Mouse (Mus musculus): ENCODE results near the gene Csn1s2a. TPM values are rescaled to one million over a fixed set of nuclear protein-coding genes. Genes with fewer than 3 reads are reported as not detected.

Csn1s2a gene
- polyA plus RNA-seq (2012; ENCODE audit: low replicate concordance), result not detected in 2 replicates

GRCm38 (mm10) chr5:87774267-87774666 lies at the start of gene Csn1s2a:
Csn1s2a (plus strand) TSS chr5:87774567.

GRCm38 (mm10) chr5:87807782-87808181 lies 33.4 kb downstream of the Csn1s2a start, which contains the start of gene Csn1s2b:
Csn1s2b (plus strand) TSS chr5:87808082.

GRCm38 (mm10) chr5:87825386-87825785 lies 51.0 kb downstream of the Csn1s2a start, which contains the start of gene Prr27:
Prr27 (plus strand) TSS chr5:87825686.

Other genes with a start within 250 kb of the Csn1s2a start
- not detected in 2 replicates for gene Sult1b1, start 236.4 kb upstream of the Csn1s2a start, polyA plus RNA-seq (2012; ENCODE audit: low replicate concordance)
- gene Sult1d1, start 205.5 kb upstream of the Csn1s2a start, polyA plus RNA-seq (2012; ENCODE audit: low replicate concordance), result not detected in 2 replicates
- gene Sult1e1, start 183.0 kb upstream of the Csn1s2a start, polyA plus RNA-seq (2012; ENCODE audit: low replicate concordance), result not detected in 2 replicates
- not detected in 2 replicates for gene Csn1s1, start 108.4 kb upstream of the Csn1s2a start, polyA plus RNA-seq (2012; ENCODE audit: low replicate concordance)
- gene Csn2, start 74.9 kb upstream of the Csn1s2a start, polyA plus RNA-seq (2012; ENCODE audit: low replicate concordance), result not detected in 2 replicates
- gene Csn1s2b, start 33.5 kb downstream of the Csn1s2a start, polyA plus RNA-seq (2012; ENCODE audit: low replicate concordance), result not detected in 2 replicates
- gene Prr27, start 51.1 kb downstream of the Csn1s2a start, polyA plus RNA-seq (2012; ENCODE audit: low replicate concordance), result not detected in 2 replicates
- not detected in 2 replicates for gene Odam, start 110.5 kb downstream of the Csn1s2a start, polyA plus RNA-seq (2012; ENCODE audit: low replicate concordance)
- not detected in 2 replicates for gene Csn3, start 151.0 kb downstream of the Csn1s2a start, polyA plus RNA-seq (2012; ENCODE audit: low replicate concordance)
- not detected in 2 replicates for gene 2310003L06Rik, start 194.9 kb downstream of the Csn1s2a start, polyA plus RNA-seq (2012; ENCODE audit: low replicate concordance)
- gene Gm28434, start 194.9 kb downstream of the Csn1s2a start, polyA plus RNA-seq (2012; ENCODE audit: low replicate concordance), result not detected in 2 replicates
- not detected in 2 replicates for gene Cabs1, start 204.9 kb downstream of the Csn1s2a start, polyA plus RNA-seq (2012; ENCODE audit: low replicate concordance)
- gene Smr3a, start 228.0 kb downstream of the Csn1s2a start, polyA plus RNA-seq (2012; ENCODE audit: low replicate concordance), result not detected in 2 replicates